Mouse (Mus musculus) CH12.LX (cell line): ENCODE data around the gene Klf15. TPM values are rescaled to one million over a fixed set of nuclear protein-coding genes. Genes with fewer than 3 reads are reported as not detected.

ENCODE experiments used
- DNase-seq: peaks from one replicate; pipeline ENCODE4 v3.0.0-alpha.2; 2013; ENCODE audit errors: extremely low read depth
- H3K27ac ChIP-seq: 2 replicates; pipeline ENCODE4 v1.5.1; 2012; ENCODE audit warnings: low read depth, mild to moderate bottlenecking, control low read depth, moderate library complexity; ENCODE audit not compliant: insufficient read depth
- H3K27me3 ChIP-seq: replicated peaks from 2 replicates; pipeline ENCODE3; 2012; ENCODE audit warnings: inconsistent platforms
- H3K36me3 ChIP-seq, 2 experiments: replicated peaks in 1 of 2; 2 replicates each; pipeline versions ENCODE3 to v1.6.1; 2012; ENCODE audit warnings: inconsistent platforms in 1 of 2, low read length in 1 of 2, mild to moderate bottlenecking in 1 of 2, mixed read lengths in 1 of 2, moderate library complexity in 1 of 2; ENCODE audit not compliant: control insufficient read depth in 1 of 2, insufficient read depth in 1 of 2
- H3K4me1 ChIP-seq, 2 experiments: 2 replicates each; pipeline ENCODE4 v1.6.1; 2012; ENCODE audit warnings: inconsistent platforms in 1 of 2, moderate library complexity in 1 of 2; ENCODE audit not compliant: insufficient read depth in 2 of 2, control insufficient read depth in 1 of 2
- H3K4me2 ChIP-seq: 2 replicates; pipeline ENCODE4 v1.6.1; 2012; ENCODE audit warnings: low read depth, mild to moderate bottlenecking, control low read depth; ENCODE audit not compliant: poor library complexity, insufficient read depth, severe bottlenecking
- H3K4me3 ChIP-seq, 3 experiments: fragments of 150-350 bp in 1 of 3; sonication (generic) in 1 of 3; replicated peaks in 1 of 3; 2 replicates each; pipeline versions ENCODE3 to v1.5.1; 2011 to 2012; ENCODE audit warnings: low read depth in 2 of 3, low read length in 2 of 3, mild to moderate bottlenecking in 2 of 3, moderate library complexity in 2 of 3, control low read depth in 1 of 3, improper control_type of control experiment in 1 of 3, inconsistent platforms in 1 of 3, mixed read lengths in 1 of 3; ENCODE audit not compliant: poor library complexity in 1 of 3
- H3K79me2 ChIP-seq: replicated peaks from 2 replicates; pipeline ENCODE4 v1.6.1; 2012; ENCODE audit warnings: mild to moderate bottlenecking, moderate library complexity; ENCODE audit not compliant: control insufficient read depth, poor library complexity, insufficient read depth, severe bottlenecking; ENCODE audit errors: extremely low read depth
- H3K9ac ChIP-seq: 2 replicates; pipeline ENCODE4 v1.6.1; 2012; ENCODE audit warnings: low read depth, mild to moderate bottlenecking, control low read depth, moderate library complexity; ENCODE audit not compliant: insufficient read depth
- H3K9me3 ChIP-seq: replicated peaks from 2 replicates; pipeline ENCODE3; 2012; ENCODE audit warnings: low read length, inconsistent platforms, mixed read lengths
- CHD1 ChIP-seq: IDR thresholded peaks from 2 replicates; pipeline ENCODE4 v1.6.1; 2012; ENCODE audit warnings: low read depth, low read length, improper control_type of control experiment, inconsistent platforms
- CHD2 ChIP-seq: IDR thresholded peaks from 2 replicates; pipeline ENCODE4 v1.6.1; 2011; ENCODE audit warnings: low read length, improper control_type of control experiment
- CTCF ChIP-seq, 2 experiments: IDR thresholded peaks in 1 of 2; conservative IDR thresholded peaks in 1 of 2; 2 replicates each; pipeline ENCODE4 v1.5.1; 2011 to 2012; ENCODE audit warnings: low read depth in 2 of 2, low read length in 2 of 2, improper control_type of control experiment in 1 of 2, inconsistent platforms in 1 of 2, mild to moderate bottlenecking in 1 of 2, moderate library complexity in 1 of 2
- E2F4 ChIP-seq: IDR thresholded peaks from 2 replicates; pipeline ENCODE4 v1.6.1; 2011; ENCODE audit warnings: low read depth, low read length, improper control_type of control experiment; ENCODE audit not compliant: insufficient replicate concordance
- ELF1 ChIP-seq: IDR thresholded peaks from 2 replicates; pipeline ENCODE4 v1.6.1; 2014; ENCODE audit warnings: low read depth, mild to moderate bottlenecking, inconsistent platforms, low read length, improper control_type of control experiment
- EP300 ChIP-seq: IDR thresholded peaks from 2 replicates; pipeline ENCODE4 v1.6.1; 2011; ENCODE audit warnings: low read length, improper control_type of control experiment
- ETS1 ChIP-seq: conservative IDR thresholded peaks from 2 replicates; pipeline ENCODE4 v1.6.1; 2012; ENCODE audit warnings: low read depth, mild to moderate bottlenecking, inconsistent platforms, low read length, improper control_type of control experiment, moderate library complexity
- GABPA ChIP-seq: IDR thresholded peaks from 2 replicates; pipeline ENCODE4 v1.6.1; 2012; ENCODE audit warnings: low read depth, low read length, improper control_type of control experiment, inconsistent platforms; ENCODE audit not compliant: insufficient replicate concordance
- HCFC1 ChIP-seq: IDR thresholded peaks from 2 replicates; pipeline ENCODE4 v1.6.1; 2012; ENCODE audit warnings: low read depth, mild to moderate bottlenecking, inconsistent platforms, low read length, improper control_type of control experiment
- IRF4 ChIP-seq: IDR thresholded peaks from 2 replicates; pipeline ENCODE4 v1.6.1; 2014; ENCODE audit warnings: low read depth, mild to moderate bottlenecking, inconsistent platforms, low read length, improper control_type of control experiment
- JUN ChIP-seq: IDR thresholded peaks from 2 replicates; pipeline ENCODE4 v1.6.1; 2011; ENCODE audit warnings: low read depth, mild to moderate bottlenecking, low read length, improper control_type of control experiment, moderate library complexity; ENCODE audit not compliant: insufficient read depth
- JUND ChIP-seq: conservative IDR thresholded peaks from 2 replicates; pipeline ENCODE4 v1.6.1; 2011; ENCODE audit warnings: low read depth, low read length, improper control_type of control experiment
- KAT2A ChIP-seq: IDR thresholded peaks from 2 replicates; pipeline ENCODE4 v1.6.1; 2012; ENCODE audit warnings: low read length, improper control_type of control experiment, inconsistent platforms; ENCODE audit not compliant: insufficient replicate concordance
- MAX ChIP-seq: IDR thresholded peaks from 2 replicates; pipeline ENCODE4 v1.6.1; 2011; ENCODE audit warnings: low read length, improper control_type of control experiment
- MAZ ChIP-seq: IDR thresholded peaks from 2 replicates; pipeline ENCODE4 v1.6.1; 2012; ENCODE audit warnings: low read depth, mild to moderate bottlenecking, inconsistent platforms, low read length, improper control_type of control experiment, moderate library complexity
- MEF2A ChIP-seq: IDR thresholded peaks from 2 replicates; pipeline ENCODE4 v1.6.1; 2014; ENCODE audit warnings: low read depth, mild to moderate bottlenecking, inconsistent platforms, low read length, improper control_type of control experiment, borderline replicate concordance
- NELFE ChIP-seq: IDR thresholded peaks from 2 replicates; pipeline ENCODE4 v1.6.1; 2011; ENCODE audit warnings: low read depth, low read length, improper control_type of control experiment
- NRF1 ChIP-seq: IDR thresholded peaks from 2 replicates; pipeline ENCODE4 v1.6.1; 2014; ENCODE audit warnings: low read depth, mild to moderate bottlenecking, inconsistent platforms, low read length, improper control_type of control experiment, moderate library complexity
- PAX5 ChIP-seq: IDR thresholded peaks from 2 replicates; pipeline ENCODE4 v1.6.1; 2012; ENCODE audit warnings: low read length, inconsistent platforms, mixed read lengths
- POLR2AphosphoS2 ChIP-seq: IDR thresholded peaks from 2 replicates; pipeline ENCODE4 v1.6.1; 2011; ENCODE audit warnings: low read depth, low read length, improper control_type of control experiment
- RCOR1 ChIP-seq: conservative IDR thresholded peaks from 2 replicates; pipeline ENCODE4 v1.6.1; 2012; ENCODE audit warnings: low read depth, mild to moderate bottlenecking, inconsistent platforms, low read length, improper control_type of control experiment
- SIN3A ChIP-seq: IDR thresholded peaks from 2 replicates; pipeline ENCODE4 v1.6.1; 2012; ENCODE audit warnings: low read length, improper control_type of control experiment, inconsistent platforms
- SMC3 ChIP-seq: IDR thresholded peaks from 2 replicates; pipeline ENCODE4 v1.6.1; 2011; ENCODE audit warnings: low read depth, low read length, improper control_type of control experiment
- UBTF ChIP-seq: IDR thresholded peaks from 2 replicates; pipeline ENCODE4 v1.6.1; 2012; ENCODE audit warnings: low read depth, mild to moderate bottlenecking, inconsistent platforms, low read length, improper control_type of control experiment, moderate library complexity
- USF1 ChIP-seq: IDR thresholded peaks from 2 replicates; pipeline ENCODE4 v1.6.1; 2014; ENCODE audit warnings: low read depth, mild to moderate bottlenecking, inconsistent platforms, low read length, improper control_type of control experiment
- ZC3H11A ChIP-seq: IDR thresholded peaks from 2 replicates; pipeline ENCODE4 v1.6.1; 2012; ENCODE audit warnings: low read depth, mild to moderate bottlenecking, inconsistent platforms, low read length, improper control_type of control experiment
- ZKSCAN1 ChIP-seq: IDR thresholded peaks from 2 replicates; pipeline ENCODE4 v1.6.1; 2012; ENCODE audit warnings: low read depth, inconsistent platforms, low read length, improper control_type of control experiment, borderline replicate concordance
- ZMIZ1 ChIP-seq: IDR thresholded peaks from 2 replicates; pipeline ENCODE4 v1.6.1; 2012; ENCODE audit warnings: low read depth, mild to moderate bottlenecking, inconsistent platforms, low read length, improper control_type of control experiment
- dilution Hi-C: fragments of 300-500 bp; cut with MboI; formaldehyde crosslinking; loops from 2 replicates; pipeline ENCODE4 v1.14.3; 2020; ENCODE audit warnings: low sequenced_read_pairs; ENCODE audit not compliant: extremely low pct_unique_long_range_greater_than_20kb, extremely low pct_ligation_motif_present
- in situ Hi-C: fragments of 300-500 bp; cut with MboI; formaldehyde crosslinking; loops from 3 replicates; pipeline ENCODE4 v1.14.3; 2019; ENCODE audit warnings: low sequenced_read_pairs, low pct_ligation_motif_present, low pct_unique_long_range_greater_than_20kb, mixed read lengths
- polyA plus RNA-seq: library from polyadenylated mRNA; unstranded; fragments of >175 nt; gene quantifications from 2 replicates; pipeline ENCODE4 v1.2.1, GENCODE M21; 2012; ENCODE audit warnings: low read depth; ENCODE audit not compliant: insufficient read length
- total RNA-seq, 2 experiments: library from RNA; depleted of rRNA; stranded (reverse); fragments of 300-350 nt in 1 of 2; fragments of >200 nt in 1 of 2; gene quantifications; 2 replicates each; pipeline ENCODE4 v1.2.3; 2012 to 2014

The Klf15 gene
- total and polyA plus RNA-seq, 3 experiments, result not detected

DNA sequence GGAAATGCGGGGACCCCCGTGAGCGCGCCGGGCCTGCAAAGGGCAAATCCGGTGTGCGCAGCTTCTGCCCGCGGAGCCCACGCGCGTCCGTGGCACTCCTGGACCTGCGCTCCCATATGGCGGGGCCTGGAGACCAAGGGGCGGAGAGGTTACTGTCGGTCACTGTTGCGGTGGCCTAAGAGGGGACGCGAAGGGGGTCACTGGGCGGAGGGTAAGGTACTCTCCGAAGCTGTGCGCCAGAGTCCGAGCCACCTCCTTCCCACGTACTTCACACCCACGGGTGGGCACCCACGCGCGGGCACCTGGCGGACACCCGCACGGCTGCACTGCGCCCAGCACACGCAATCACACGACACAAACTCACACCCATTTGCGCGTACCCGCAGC is 458 bp downstream of the Klf15 start:
- Histone ChIP-seq H3K36me3 (no peaks in the 10 kb centered on the region), H3K79me2 (no peaks in the 10 kb centered on the region), H3K4me1 (no peaks in the 10 kb centered on the region), H3K9me3 (peaks cover 6% of the 10 kb centered on the region), H3K4me2 (no peak overlapping the region), H3K9ac (no peak overlapping the region), H3K27ac (no peak overlapping the region), H3K4me3 (no peak overlapping the region), H3K27me3 (peaks cover 63% of the 10 kb centered on the region)
- no peak for DNase-seq
- dilution Hi-C loops (no loop called here), in situ Hi-C loops (no loop called here)
- TF ChIP-seq CTCF (conservative IDR thresholded peaks at IDR 0.05 in 1 of 2, IDR thresholded peaks at IDR 0.05 in 1 of 2; ENCODE audit: low read depth in 2 of 2, low read length in 2 of 2), result no peak
- no peak for TF ChIP-seq NELFE
- no peak for TF ChIP-seq ETS1
- no peak for TF ChIP-seq IRF4
- TF ChIP-seq ZKSCAN1, result no peak
- no peak for TF ChIP-seq MAX
- no peak for TF ChIP-seq NRF1
- no peak for TF ChIP-seq ZMIZ1
- TF ChIP-seq ZC3H11A, result no peak
- no peak for TF ChIP-seq CHD2
- no peak for TF ChIP-seq RCOR1
- TF ChIP-seq SIN3A, result no peak
- TF ChIP-seq SMC3, result no peak
- TF ChIP-seq MEF2A, result no peak
- TF ChIP-seq KAT2A, result no peak
- TF ChIP-seq ELF1, result no peak
- TF ChIP-seq PAX5, result no peak
- TF ChIP-seq POLR2AphosphoS2, result no peak
- TF ChIP-seq MAZ, result no peak
- TF ChIP-seq HCFC1, result no peak

DNA sequence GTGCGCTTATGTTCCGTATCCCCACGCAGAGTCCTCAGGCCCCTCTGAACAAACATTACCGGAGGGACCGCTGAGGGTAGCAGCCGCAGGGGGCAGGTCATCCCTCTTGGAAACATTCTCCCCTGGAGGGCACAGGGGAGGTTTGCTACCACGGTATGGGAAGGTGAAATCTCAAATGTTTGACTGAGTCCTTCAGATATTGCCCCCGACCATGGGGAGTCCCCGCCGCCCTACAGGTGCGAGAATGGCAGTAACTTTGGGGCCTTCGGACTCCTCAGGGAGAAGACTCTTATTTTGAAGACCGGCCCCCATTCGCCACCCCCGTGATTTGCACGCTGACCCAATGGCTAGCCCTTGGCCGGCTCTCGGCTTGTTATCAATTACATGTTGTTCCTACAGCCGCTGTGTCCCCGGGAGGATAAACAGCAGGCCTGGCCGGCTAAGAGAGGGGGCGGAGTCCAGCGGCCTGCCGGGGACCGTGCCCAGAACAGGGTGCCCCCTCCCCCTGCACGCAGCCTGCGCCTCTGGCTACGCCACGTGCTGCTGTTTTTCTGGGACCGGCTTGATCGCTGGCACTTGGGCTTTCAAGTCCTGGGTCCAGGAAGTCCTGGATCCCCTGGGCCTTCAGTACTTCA is 969 bp downstream of the Klf15 start:
- TF ChIP-seq UBTF (no peak), ZKSCAN1 (no peak), IRF4 (no peak), EP300 (no peak), MEF2A (no peak), POLR2AphosphoS2 (no peak), RCOR1 (no peak), E2F4 (no peak), GABPA (no peak), ZMIZ1 (no peak), CHD2 (no peak), ZC3H11A (no peak), USF1 (no peak), JUN (no peak), JUND (no peak), CHD1 (no peak)
- in situ Hi-C loops (no loop called here), dilution Hi-C loops (no loop called here)
- Histone ChIP-seq H3K27me3 (peaks cover 63% of the 10 kb centered on the region), H3K9me3 (peaks cover 6% of the 10 kb centered on the region), H3K4me1 (no peaks in the 10 kb centered on the region), H3K36me3 (no peaks in the 10 kb centered on the region), H3K79me2 (no peaks in the 10 kb centered on the region), H3K27ac (no peak overlapping the region), H3K9ac (no peak overlapping the region), H3K4me2 (no peak overlapping the region), H3K4me3 (no peak overlapping the region)
- no peak for DNase-seq
